Mouse (Mus musculus): ENCODE measurements around the gene Cybrd1.

DNA sequence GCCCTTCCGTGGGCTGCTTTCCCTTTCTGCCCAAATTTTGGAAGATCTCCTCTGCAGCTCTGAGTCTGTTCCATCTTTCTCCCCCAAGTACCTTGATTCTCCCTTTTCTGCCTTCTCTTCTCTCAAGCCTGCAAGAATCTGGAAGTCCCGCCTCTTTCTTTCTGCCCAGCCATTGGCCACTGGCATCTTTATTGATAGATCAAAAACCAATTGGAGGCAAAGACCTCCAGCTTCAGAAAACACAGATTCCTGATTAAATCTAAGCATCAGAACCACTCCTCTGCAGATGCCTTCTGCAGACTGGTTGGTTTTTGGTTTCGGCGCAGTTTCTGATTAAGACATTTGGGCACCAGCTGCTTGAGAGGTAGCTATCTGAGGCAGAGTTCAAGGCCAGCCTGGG lies 22.9 kb downstream of the Cybrd1 start:
- TF ChIP-seq CTCF (conservative IDR thresholded peaks at IDR 0.05; ENCODE audit: low read length) (no peak), NANOG (IDR thresholded peaks at IDR 0.05; ENCODE audit: borderline replicate concordance, low read length) (no peak)
